Mouse (Mus musculus) small intestine, adult 2 months (tissue): ENCODE data around the gene Hmgcr. TPM values are rescaled to one million over a fixed set of nuclear protein-coding genes. Genes with fewer than 3 reads are reported as not detected.

Source experiments
- H3K27ac ChIP-seq: fragments of 200-500 bp; 2 replicates; pipeline ENCODE4 v1.5.1; 2012; ENCODE audit warnings: low read depth, low read length, control low read depth, inconsistent platforms; ENCODE audit not compliant: insufficient read depth
- H3K27me3 ChIP-seq: fragments of 200-500 bp; 2 replicates; pipeline ENCODE4 v1.6.1; 2012; ENCODE audit warnings: mild to moderate bottlenecking, moderate library complexity, low read length, inconsistent platforms; ENCODE audit not compliant: control insufficient read depth, insufficient read depth
- H3K36me3 ChIP-seq: fragments of 200-500 bp; 2 replicates; pipeline ENCODE4 v1.6.1; 2012; ENCODE audit warnings: mild to moderate bottlenecking, low read length, control low read depth, inconsistent platforms; ENCODE audit not compliant: control insufficient read depth, insufficient read depth
- H3K4me1 ChIP-seq: fragments of 200-500 bp; 2 replicates; pipeline ENCODE4 v1.6.1; 2012; ENCODE audit warnings: low read length, inconsistent platforms, mixed read lengths; ENCODE audit not compliant: control insufficient read depth, insufficient read depth, insufficient read length
- H3K4me3 ChIP-seq: fragments of 200-500 bp; 2 replicates; pipeline ENCODE4 v1.5.1; 2012; ENCODE audit warnings: low read depth, mild to moderate bottlenecking, control low read depth, inconsistent platforms, low read length, moderate library complexity
- CTCF ChIP-seq: fragments of 200-500 bp; IDR thresholded peaks from 2 replicates; pipeline ENCODE4 v1.5.1; 2012; ENCODE audit warnings: low read depth, mild to moderate bottlenecking, control low read depth, inconsistent platforms, low read length, moderate library complexity, mixed read lengths; ENCODE audit not compliant: insufficient replicate concordance, insufficient read length; ENCODE audit errors: extremely low read depth
- POLR2A ChIP-seq: fragments of 200-500 bp; IDR thresholded peaks from 2 replicates; pipeline ENCODE4 v1.6.1; 2012; ENCODE audit warnings: low read depth, mild to moderate bottlenecking, control low read depth, inconsistent platforms, low read length, moderate library complexity
- WGBS: fragments of 180-500 bp; shearing (Covaris S2); methylation state at CpG from one replicate; pipeline ENCODE4 v1.1.7; 2018; 5-methylcytosine and 5-hydroxymethylcytosine counted together
- polyA plus RNA-seq: library from polyadenylated mRNA; depleted of rRNA; stranded (reverse); fragments of >200 nt; gene quantifications from 2 replicates; pipeline ENCODE4 v1.2.3, GENCODE M21; 2012

Hmgcr gene
- polyA plus RNA-seq, 1 experiment = 21.6 TPM

- H3K36me3 ChIP-seq = no peaks in the 10 kb centered on the region
- H3K4me3 ChIP-seq = no peak overlapping the region
- H3K27ac ChIP-seq = no peak overlapping the region
- WGBS = 54% methylated on average over 8 of the region's 8 CpGs
- no peaks in the 10 kb centered on the region for H3K4me1 ChIP-seq
- no peaks in the 10 kb centered on the region for H3K27me3 ChIP-seq
- no peak for TF ChIP-seq CTCF
- TF ChIP-seq POLR2A = no peak
Observed at GRCm38 (mm10) chr13:96697805-96698586, 27.3 kb upstream of the Hmgcr start.

- no peak for TF ChIP-seq CTCF
- TF ChIP-seq POLR2A = no peak
- Histone ChIP-seq H3K27ac (no peak overlapping the region), H3K27me3 (no peaks in the 10 kb centered on the region), H3K36me3 (no peaks in the 10 kb centered on the region), H3K4me3 (no peak overlapping the region), H3K4me1 (no peaks in the 10 kb centered on the region)
- WGBS = 90% methylated on average over 2 of the region's 2 CpGs
Observed at GRCm38 (mm10) chr13:96695428-96695827, 24.7 kb upstream of the Hmgcr start.

GRCm38 (mm10) chr13:96689901-96690300 is 19.2 kb upstream of the Hmgcr start:
- no peak overlapping the region for H3K4me3 ChIP-seq
- TF ChIP-seq CTCF (no peak), POLR2A (no peak)

GRCm38 (mm10) chr13:96687261-96687660 is 16.5 kb upstream of the Hmgcr start:
- Histone ChIP-seq H3K4me1 (no peaks in the 10 kb centered on the region), H3K27ac (no peak overlapping the region), H3K36me3 (no peaks in the 10 kb centered on the region), H3K27me3 (no peaks in the 10 kb centered on the region), H3K4me3 (no peak overlapping the region)
- TF ChIP-seq CTCF (no peak), POLR2A (no peak)
- WGBS = 88% methylated on average over 9 of the region's 9 CpGs

More at GRCm38 (mm10) chr13:96689901-96690300, 19.2 kb upstream of the Hmgcr start:
- Histone ChIP-seq H3K27ac (no peak overlapping the region), H3K4me1 (no peaks in the 10 kb centered on the region), H3K27me3 (no peaks in the 10 kb centered on the region), H3K36me3 (no peaks in the 10 kb centered on the region)
- 91% methylated on average over 5 of the region's 5 CpGs for WGBS

GRCm38 (mm10) chr13:96684779-96685178 is 14.0 kb upstream of the Hmgcr start:
- H3K27me3 ChIP-seq = no peaks in the 10 kb centered on the region
- no peak overlapping the region for H3K4me3 ChIP-seq
- 85% methylated on average over 5 of the region's 5 CpGs for WGBS
- no peaks in the 10 kb centered on the region for H3K36me3 ChIP-seq
- H3K4me1 ChIP-seq = no peaks in the 10 kb centered on the region
- no peak overlapping the region for H3K27ac ChIP-seq
- TF ChIP-seq CTCF (no peak), POLR2A (no peak)

GRCm38 (mm10) chr13:96681088-96681620 is 10.4 kb upstream of the Hmgcr start:
- no peak overlapping the region for H3K27ac ChIP-seq
- H3K27me3 ChIP-seq = no peaks in the 10 kb centered on the region
- no peak for TF ChIP-seq POLR2A
- TF ChIP-seq CTCF = no peak
- H3K36me3 ChIP-seq = no peaks in the 10 kb centered on the region
- H3K4me3 ChIP-seq = no peak overlapping the region
- H3K4me1 ChIP-seq = no peaks in the 10 kb centered on the region

GRCm38 (mm10) chr13:96680163-96681087 is 9.7 kb upstream of the Hmgcr start:
- 78% methylated on average over 9 of the region's 9 CpGs for WGBS
- no peaks in the 10 kb centered on the region for H3K4me1 ChIP-seq
- H3K36me3 ChIP-seq = no peaks in the 10 kb centered on the region
- no peaks in the 10 kb centered on the region for H3K27me3 ChIP-seq
- no peak overlapping the region for H3K4me3 ChIP-seq
- no peak overlapping the region for H3K27ac ChIP-seq
- TF ChIP-seq POLR2A = no peak
- no peak for TF ChIP-seq CTCF
